Mouse (Mus musculus) thymus, postnatal 36 days (tissue): ENCODE results near the gene Cd7.

ENCODE experiments used
- DNase-seq, 2 experiments: peaks; one replicate each; pipeline ENCODE4 v3.0.0; 2022; ENCODE audit warnings: mixed read lengths in 2 of 2

Cd7 gene

DNA sequence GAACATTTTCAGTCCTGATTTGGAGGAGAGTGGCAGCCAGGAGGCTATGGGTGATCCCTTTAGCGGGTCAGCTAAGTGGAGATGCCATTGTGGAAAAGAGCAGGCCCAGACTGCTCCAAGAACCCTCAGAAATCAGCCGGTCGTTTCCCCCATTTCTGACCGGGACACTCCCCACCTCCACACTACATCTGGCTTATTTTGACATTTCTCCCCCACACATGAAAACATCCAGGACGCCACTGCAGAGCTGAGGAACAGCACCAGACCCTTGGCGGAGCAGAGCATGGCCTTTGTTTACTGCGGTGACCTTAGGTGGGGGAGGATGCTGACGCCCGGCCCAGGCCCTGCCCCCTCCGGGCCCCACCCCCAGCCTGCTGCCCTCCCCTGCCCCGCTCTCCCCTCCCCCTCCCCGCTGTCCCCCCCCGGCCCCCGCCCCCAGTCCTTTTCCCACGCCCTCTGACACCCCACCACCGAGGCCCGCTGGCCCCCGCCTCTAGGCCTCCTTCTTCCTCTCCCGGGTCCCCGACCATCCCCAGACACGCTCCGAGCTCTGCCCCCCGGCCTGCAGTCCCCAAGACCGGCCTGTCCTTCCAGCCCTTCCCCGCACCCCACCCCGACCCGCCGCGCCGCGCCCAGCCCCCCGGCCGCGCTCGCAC lies 49.0 kb downstream of the Cd7 start:
- DNase-seq = peak in 1 of 2 experiments; percentile 67

DNA sequence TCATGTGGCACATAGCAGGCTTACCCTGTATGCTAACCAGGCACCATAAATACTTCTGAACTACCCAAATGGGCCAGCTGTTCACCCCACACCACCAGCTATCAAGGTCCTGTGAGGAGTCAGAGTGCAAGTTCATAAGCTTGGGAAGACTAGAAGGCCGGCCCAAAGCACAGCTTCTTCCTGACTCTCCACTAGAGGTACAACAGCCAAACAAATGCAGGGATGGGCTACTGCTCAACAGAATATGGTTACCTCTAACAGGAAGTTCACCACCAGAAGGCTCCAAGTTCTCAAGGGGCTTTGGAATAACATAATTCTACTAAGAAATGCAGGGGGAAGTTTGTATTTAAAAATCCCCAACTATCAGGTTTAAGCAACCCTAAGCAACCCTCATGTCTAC lies 49.7 kb downstream of the Cd7 start:
- DNase-seq = no peak

DNA sequence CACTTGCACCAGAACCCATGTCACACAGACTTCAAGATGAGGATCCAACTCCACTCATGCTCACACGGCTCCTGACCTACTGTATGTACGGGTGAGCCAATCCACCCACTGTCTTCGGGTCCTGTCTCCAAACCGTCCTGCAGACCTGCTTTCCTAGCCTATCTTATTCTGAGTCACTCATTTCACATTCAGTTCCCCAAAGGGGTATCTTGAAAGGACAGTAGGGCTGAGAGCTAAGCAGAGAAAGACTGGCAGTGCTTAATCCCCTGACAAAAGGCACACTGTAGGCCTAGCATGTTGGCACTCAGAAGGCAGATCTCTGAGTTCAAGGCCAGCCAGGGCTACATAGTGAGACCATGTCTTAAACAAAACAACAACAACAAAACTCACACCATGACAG lies 50.8 kb downstream of the Cd7 start:
- no peak for DNase-seq

DNA sequence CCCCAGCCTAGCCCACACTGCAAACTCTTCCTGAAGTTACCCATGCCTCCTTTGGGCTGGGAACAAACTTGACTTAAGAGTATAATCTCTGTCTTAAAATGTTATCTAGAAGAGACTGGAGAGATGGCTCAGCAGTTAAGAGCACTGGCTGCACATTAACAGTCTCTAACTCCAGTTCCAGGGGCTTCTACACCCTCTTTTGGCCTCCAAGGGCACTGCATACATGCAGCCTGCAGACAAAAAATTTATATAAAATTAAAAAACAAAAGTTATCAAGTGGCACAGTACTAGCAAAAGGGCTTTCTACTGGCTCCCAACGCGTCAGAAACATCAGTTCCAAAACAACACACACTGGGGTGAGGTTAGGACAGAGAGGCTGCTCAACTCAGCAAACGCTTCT lies 51.6 kb downstream of the Cd7 start:
- no peak for DNase-seq
